Mouse (Mus musculus) kidney, adult 18-20 months (tissue): ENCODE measurements at regions not wholly inside any gene's neighbourhood (a gene's known extent, or its start where the extent isn't known, plus 50 kb on each side); places are given as distances from the start of the nearest gene placed in this dataset.

Experiments
- DNase-seq: peaks from one replicate; pipeline ENCODE4 v3.0.0; 2021

DNA sequence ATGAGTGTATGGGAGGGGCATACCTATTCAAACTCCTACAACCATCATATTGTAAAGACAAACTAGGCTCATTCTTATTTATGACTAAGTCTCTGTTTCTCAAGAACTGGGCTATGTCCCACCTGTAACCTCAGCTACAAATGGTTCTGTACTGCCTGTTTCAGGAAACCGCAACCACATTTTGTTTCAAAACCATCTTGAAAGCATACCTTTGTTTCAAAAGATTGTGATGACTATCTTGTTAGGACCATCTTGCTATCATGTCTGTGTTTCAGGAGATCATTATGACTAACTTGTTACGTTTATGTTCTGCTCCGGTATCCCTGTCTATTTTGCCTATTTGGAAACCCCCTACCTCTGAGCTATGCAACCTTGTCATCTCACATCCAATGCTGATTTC, 340.2 kb upstream of the Cblb start:
- no peak for DNase-seq

DNA sequence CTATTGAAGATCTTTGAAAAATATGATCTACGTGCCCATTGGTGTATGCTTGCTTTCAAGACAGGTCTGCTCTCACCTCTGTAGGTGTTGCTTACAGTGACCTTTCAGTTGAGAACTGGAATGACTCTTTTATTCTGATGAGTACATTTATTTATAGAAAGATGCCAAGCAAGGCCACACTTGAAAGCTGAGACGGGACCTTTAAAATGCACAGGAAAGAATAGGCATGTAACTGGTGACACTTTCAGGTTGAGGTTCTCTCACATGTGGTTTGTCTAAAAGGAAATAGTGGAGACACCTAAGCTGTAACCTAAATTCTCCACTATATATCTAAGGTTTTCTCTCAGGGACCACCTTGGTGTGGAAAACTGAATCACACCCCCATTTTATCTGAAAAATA, 326.0 kb upstream of the Cblb start:
- DNase-seq, result no peak

DNA sequence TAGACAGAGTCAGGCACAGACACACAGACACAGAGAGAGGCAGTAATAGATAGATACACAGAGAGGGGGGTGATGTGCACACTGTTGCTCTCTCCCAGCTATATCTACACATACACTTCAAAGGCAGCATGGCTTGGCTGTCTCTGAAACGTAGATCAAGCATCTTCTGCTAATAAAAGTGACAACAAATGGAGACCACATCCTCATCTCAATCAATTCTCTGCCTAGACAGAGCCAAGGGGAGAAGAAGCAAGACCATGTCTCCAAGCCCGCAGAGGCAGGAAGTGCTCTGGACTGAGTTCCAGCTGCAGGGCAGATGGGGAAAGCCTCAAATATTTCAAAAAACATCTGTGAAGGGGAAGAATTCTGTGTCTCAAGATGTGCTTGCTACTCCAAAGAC, 312.3 kb upstream of the Cblb start:
- DNase-seq, result no peak

DNA sequence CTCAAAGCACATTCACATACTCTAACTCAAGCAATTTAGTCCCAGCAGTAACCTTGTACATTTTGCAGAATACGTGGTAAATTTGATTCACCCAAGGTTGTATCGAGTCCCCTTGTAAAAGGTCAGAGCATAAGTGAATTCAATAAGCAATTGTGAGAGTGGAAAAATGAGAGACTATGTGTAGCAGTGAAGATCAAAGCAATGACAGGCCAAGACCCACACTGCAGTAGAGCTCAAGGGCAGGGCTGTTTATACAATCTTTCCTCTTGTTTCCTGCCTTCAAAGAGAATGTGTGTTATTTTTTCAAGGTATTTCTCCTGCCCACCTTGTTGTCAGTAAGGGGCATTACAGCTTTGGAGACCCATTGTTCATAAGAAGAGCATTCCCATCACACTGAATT, 311.4 kb upstream of the Cblb start:
- no peak for DNase-seq

DNA sequence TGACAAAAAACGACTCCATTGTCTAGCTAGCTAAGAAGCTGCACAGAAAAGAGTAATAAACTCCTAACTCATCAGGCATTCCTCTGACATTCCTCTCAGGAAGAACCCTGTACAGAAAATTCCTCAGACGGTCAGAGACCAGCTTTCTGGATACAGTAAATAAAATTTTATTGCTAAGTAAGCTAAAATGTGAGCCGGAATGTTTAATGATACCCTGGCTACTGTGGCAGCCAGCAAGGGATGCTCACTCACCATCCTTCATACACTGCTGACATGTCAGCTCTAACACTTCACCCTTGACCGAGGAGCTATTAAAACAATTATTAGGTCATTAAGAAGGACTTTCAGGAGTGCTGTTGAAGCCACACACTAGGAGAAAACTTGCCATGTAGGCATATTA, 308.3 kb upstream of the Cblb start:
- no peak for DNase-seq

DNA sequence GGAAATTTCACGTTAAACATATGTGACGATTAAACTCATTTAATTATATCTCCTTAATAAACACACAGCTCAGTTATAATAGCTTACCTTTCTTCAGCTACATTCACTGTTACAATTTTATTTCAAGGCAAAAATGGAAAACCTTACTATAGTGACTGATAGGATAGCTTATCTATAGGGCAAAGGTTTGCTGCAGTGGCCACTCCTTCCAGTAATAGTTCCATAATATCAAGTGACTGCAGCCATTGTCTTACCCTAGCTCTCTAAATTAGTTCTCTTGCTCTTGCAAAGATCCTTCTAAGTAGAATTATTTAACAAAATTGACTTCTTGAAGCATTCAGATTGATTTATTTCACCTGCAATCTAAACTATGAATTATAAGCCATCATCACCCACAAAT, 289.1 kb upstream of the Cblb start:
- no peak for DNase-seq

DNA sequence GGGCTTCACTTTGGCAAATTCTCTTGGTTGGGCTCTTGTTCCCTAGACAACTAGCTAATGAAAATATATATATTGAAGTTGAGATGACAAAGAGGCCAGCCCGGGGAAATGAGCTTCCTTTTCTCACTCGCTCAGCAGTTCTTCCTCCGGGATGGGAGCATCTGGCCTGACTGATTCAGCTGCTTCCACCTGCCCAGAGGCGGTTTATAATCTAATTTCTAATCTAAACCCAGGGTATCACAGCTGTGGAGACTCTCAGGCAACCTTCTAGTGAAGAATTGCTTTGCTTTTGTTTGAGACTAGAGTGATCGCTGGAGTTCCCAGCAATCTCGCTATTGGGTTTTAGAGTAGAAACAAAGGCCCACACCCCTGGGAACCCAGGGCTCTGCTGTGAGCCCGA, 279.1 kb upstream of the Cblb start:
- DNase-seq, result no peak

DNA sequence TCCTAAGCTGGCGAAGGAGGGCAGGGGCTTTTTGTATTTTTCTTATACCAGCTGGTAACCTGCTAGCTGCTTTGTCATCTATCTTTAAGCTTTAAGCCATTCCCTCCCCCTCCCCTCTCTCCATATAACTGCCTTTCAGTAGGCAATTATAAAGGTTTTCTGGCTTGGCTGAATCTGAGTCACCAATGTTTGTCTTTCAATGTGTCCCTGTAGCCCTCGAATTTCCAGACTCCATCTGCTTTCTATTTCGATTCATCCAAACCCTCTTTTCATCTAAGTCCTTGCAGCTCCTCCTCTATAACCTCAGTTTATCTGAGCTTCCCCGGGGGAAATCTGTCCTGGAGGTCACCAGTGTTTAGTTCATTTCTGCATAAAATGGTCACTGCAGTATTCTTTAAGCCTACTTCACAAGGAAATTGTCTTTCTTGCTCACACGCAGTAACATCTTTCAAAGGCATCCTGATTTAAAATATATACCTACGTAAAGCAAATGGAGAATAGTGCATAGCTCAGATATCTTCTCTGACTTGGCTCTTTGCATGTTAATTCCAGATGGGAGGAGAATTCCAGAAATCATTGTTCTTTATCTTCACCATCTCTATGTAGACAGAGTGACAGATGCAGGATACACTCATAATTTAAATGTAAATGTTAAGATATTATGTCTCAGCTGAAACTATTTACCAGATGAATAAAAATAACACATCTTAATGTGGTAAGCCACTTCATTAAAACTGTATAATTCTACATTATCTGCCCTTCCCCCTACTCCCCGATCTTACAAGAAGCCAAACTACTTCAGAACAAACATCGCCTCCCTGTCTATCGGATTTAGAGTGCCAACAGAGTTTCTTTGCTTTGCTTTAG, 272.4 kb upstream of the Cblb start:
- DNase-seq, result no peak

DNA sequence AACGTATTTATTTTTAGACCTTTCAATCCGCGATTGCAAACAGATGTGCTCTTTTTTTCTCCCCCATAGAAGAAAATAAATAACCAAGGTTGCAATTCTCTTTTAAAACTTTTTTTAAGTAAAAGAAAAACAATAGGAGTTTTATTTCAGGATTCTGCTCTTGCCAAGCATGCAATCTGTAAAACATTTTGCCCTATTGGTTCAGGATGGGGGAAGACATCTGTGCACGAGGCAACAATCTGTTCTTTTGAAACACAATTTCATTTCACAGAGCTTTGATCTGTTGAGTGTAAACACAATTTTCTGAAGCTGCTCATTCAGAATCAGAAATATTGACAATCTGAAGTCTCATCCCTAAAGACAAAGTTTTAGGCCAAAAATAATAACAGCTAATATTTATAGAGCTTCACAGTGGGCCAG, 271.8 kb upstream of the Cblb start:
- DNase-seq, result no peak

DNA sequence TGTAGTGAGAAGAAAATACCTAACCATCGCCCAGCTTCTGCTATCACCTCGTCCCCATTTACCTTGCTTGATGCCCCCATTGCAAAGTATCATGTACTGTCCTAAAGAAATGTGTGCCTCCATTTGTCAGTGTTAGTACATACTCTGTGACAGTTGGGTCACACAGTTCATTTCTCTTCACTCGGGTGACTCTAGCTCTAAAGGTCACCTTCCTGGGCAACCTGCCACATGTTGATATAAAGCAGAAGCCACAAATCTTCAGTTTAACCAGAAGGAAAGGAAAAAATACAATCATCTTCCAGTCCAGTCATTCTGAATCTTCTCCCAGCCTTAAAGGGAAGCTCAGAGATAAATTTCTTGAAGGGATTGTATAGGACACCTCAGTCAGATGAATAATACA, 263.5 kb upstream of the Cblb start:
- peak; percentile 33 for DNase-seq

DNA sequence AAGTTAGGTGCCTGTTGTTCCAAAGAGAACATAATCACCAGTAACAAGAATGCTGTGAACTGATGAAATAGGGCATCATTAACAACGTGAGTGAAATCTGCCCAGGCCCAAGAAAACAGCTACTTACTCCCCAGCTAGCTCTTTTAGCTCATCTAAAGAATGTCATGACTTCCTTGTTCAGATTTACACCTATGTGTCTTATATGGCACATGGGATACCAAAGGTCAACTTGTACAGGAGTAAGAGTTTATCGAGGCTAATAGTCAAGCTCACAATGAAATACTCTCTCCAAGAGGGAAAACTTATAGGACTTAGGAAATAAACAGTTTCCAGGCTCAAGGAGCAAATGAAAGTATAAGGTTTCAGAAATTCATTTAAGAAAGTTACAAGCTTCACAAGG, 252.1 kb upstream of the Cblb start:
- DNase-seq, result no peak

DNA sequence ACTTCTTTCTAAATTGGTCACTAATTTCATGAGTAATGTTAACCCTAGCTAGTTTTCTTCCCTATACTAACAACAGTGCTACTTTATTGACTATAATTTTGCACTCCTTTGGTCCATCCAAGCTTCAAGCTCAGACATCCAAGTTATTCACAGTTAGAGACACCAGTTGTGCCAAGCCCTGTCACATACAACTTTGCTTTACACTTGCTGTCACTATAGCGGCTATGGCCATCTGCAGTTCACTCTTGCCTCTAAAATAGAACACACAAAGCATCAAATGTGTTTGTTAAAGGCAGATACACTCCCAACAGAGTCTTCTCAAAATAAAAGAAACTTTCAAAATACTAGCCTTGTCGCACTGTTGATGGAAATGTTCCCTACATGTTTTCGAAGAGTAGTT, 236.0 kb upstream of the Cblb start:
- no peak for DNase-seq

DNA sequence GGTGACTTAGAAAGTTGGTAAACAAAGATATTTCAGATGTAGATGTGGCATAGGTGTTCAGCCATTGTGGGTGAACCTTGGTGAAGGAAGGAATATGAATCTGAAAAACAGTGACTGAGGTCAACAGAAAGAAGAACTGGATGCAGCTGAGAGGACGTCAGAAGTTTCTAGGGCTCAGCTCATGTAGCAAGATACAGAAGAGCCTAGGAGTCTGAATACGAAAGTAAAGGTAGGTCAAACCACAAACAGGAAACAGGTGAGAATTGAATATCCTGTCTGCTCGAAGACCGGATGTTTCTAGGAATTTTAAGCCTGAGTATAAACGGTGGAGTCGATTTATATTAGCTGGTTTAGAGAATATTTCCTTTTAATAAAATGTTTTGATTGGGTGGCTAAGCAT, 223.7 kb upstream of the Cblb start:
- DNase-seq, result no peak

DNA sequence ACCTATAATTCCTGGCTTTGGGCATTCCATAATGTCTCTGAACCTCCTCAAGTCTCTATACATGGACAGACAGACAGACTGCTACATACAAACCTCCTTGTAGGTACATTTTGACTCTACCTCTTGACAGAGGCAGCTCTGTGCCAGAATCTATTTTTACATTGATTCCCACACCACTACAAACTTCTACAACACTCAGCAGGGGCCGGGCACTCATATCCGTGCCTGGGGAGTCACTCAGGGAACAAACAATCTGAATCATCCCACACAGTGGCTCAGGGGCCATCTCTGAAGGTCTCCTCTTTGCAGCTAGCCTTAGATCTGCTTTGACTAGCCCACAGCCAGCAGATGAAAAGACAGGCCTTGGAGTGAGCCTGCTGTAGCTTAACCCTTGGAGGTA, 221.9 kb upstream of the Cblb start:
- DNase-seq, result no peak

DNA sequence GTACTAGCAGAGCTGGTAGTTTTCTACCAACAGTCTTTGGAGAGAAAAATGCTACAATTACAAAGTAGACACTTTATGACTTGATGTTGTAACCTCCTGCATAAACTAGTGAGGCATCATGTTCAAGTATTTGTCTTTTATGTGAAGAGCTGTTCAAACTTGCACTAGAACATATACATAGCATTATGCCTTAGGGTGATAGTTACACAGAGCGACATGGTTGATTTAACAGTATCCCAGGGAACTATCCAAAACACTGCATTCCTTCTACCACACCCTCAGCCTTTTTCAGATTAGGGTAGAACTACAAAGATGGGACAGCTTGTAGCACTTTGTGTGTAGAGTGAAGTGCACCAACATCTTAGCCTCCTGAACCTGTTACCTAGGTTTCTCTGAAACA, 220.0 kb upstream of the Cblb start:
- no peak for DNase-seq

DNA sequence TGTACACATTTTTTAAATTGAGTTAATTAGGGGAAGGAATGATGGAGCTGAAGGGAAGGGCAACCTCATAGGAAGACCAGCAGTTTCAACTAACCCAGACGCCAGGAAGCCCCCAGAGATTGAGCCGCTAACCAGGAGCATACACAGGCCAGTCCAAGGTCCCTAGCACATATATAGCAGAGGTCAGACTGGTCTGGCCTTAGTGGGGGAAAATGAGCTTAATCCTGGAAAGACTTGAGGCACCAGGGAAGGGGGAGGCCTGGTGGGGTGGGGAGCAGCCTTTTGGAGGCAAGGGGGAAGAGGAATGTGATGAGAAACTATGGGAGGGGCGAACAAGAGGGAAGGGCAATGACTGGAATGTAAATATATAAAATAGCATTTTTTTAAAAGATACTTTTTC, 188.3 kb upstream of the Cblb start:
- no peak for DNase-seq

DNA sequence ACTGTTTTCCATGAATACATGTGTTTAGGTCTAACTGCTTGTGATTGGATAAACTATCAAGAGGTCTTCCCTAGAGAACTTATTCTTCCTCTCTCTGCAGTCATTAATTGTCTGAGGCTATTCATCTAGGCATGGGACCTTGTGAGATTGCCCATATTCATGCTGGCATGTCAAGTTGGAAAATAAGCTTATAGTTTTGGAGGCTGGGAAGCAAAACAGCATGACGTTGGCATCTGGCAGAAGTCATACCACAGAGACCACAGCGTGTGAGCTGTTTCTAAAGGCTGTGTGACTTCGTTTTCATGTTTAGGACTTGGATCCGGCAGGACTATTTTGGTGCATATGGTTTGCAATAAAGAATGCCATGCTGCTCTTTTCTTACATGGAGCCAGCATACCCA, 185.5 kb upstream of the Cblb start:
- DNase-seq, result no peak

DNA sequence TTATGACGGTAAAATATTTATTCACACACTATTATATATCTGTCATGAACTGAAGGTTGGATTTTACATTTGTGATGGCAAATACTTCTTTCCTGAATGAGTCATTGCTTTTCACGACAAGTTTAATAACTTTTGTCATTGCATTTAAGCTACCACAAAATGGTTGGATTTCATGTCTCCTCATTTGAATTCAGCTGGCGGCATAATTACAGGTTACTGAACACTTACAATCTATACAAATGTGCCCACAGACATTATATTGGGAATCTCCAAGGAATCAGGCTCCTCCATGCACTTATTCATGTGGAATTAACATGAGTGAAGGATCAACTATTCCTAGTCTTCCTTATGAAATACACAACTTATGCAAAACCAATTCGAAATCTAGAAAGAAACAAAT, 150.3 kb upstream of the Cblb start:
- no peak for DNase-seq

DNA sequence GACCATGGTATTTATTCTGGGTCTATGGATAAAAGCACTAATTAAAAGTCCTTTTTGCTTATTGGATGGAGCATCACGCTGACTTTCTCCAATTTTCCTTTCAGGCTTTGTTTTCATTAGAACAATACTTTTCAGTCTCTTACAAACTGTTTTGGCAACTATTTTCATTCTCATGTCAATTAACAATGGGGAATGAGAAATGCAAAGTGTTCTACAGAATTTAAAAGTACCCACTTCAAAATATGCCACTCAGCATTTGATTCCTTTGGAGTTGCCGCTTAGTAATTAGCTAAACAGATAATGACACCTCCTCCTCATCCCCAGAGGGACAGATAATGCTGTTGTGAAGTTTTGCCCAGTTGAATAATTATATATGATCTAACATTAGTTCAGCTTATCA, 149.9 kb upstream of the Cblb start:
- DNase-seq, result no peak

DNA sequence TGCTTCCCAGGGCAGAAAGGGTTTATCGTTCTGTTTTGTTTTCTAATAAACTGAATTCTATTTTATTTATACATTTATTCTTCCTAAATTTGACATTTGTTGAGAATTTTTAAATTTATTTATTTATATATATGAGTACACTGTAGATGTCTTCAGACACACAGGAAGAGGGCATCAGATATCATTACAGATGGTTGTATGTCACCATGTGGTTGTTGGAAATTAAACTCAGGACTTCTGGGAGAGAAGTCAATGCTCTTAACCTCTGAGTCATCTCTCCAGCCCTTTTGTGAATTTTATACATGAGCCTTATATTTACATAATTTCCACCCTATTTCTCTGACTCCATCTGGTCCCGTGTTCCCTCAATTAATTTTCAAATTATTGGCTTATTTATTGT, 147.2 kb upstream of the Cblb start:
- DNase-seq, result no peak

DNA sequence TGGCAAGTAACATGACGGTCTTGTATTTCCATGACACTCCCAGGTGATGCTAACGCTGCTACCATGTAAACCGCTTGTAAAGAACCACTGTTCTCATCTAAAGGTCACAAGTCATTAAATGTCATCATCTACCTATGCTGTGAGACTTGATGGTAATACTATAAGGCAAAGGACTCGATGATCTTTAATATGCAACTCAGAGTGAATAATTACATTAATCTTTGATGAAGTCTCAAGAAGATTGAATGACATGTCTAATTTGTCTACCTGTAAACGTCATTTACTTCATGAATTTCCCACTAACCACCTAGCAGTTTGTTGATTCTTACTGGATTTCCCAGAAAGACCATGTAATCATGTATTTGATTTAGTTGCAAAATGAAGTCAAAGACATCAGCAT, 143.5 kb upstream of the Cblb start:
- no peak for DNase-seq

DNA sequence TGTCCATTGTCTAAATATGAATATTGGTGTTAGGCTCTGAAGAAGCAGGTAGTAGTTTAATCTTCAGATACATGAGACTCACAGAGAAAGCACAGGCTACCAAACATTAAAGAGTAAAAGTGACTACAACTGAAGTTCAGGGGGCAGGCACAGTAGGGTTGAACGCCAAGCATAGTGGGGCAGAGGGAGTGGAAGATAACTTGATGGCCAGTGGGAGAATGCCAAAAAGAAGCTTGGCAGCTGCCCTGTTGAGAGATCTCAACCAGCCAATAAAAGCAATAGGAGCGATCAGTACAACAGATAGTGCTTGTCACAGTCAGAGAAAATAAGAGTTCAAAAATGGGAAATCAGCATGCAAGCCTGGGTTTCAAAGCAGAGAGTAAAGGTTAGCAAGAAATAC, 125.4 kb upstream of the Cblb start:
- no peak for DNase-seq

DNA sequence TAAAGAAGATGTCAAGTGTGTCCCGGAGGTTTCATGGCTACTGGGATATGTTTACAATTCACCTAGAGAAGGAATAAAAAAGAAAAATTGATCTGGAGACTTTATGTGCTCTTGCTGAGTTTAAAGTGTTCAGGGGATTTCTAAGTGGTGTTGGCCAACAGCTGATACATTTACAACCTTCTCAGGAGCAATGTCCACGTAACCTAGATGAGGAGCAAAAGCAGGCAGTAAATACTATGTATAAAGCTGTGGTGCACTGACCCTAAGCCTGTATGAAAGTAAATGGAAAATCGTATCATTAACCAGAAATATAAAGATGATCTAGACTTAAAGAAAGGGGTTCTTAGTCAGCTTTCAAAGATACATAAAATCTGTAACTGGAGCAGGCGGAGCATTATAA, 124.3 kb upstream of the Cblb start:
- DNase-seq, result no peak

DNA sequence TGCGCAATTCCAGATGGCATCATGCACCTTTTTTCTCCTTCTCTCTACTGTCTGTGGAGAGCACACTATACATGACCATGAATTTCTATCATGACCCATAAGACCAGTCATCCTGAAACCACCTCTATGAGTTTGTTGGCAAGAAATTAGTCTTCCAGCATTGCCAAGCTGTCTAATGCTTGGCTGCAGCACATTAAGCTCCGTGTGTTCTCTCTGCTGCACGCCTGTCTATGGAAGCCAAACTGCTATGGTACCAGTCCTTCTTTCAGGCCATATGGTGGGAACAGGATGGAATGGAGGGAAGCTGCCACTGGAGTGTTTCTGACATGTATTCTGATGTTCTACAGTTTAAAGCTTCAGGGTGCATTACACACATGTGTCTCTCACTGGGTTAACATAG, 121.0 kb upstream of the Cblb start:
- no peak for DNase-seq

DNA sequence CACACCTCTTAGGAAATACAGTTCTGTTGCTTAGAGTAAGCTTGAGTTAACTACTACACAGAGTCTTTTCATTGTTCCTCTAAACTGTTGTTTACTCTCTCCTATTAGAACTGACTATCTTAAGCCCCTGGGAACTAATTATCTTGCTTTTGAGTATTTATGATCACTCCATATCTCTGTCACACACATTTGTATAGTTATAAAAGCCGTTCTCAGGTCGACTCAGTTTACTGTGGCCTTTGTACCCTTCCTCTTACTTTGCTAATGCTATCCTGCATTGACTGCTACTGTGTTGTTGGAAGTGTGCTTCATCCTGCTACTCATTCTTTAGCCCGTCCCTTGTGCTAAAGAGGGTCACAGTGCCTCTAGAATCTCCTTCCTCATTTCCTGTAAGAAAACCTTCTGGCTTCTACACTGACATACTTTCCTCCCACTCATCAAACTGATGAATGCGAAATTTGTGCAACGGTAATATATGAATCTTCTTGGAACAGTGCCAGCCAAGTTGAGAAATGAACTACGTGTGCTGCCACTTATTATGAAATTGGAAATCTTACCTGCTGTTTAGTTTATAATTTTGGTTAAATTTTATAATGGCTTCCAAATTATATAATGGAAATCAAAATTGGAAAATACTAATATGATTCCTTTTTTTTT, 119.8 kb upstream of the Cblb start:
- DNase-seq, result no peak
